Mouse (Mus musculus): Measurements from ENCODE around the gene Peg10. TPM values are rescaled to one million over a fixed set of nuclear protein-coding genes. Genes with fewer than 3 reads are reported as not detected.

The Peg10 gene
- 5.7 TPM in 2 replicates for polyA plus RNA-seq (2012; rRNA removed)

DNA sequence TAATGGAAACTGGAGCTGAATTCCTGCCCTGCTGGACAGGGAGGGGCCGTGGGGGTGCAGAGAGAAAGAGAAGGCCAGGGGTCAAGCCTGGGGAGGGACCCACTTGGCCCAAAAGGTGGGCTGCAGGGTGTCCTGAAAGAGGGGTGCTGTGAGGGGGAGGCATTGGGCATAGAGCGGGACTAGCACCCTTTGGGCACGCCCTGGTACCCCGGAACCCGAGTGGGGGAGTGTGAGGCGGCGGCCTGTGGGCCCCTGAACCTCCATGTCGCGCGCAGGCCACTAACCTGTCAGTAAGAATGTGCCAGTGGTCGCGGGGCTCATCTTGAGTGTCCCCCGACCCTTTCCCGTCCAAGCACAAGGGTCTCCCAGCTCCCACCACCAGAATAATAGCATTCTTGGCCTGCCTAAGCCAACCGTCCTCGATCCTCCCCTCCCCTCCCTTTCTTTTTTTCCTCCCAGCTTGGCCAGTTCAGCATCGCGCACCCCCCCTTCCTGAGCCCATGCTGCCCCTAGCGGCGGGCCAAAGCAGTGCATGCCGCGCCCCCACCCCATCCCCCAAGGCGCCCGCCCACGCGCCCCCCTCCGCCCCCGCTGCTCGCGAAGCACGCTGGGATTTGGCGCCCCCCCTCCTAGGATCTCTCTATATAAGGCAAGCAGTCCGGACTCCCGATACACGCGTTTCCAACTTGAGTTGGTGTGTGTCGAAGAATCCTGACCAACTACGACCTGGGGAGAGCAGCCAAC lies at the start of gene Peg10, which contains the start of gene Sgce:
TSS of gene Peg10 (plus strand) at position 611 of the 744 bp plus-strand sequence.
TSS of gene Sgce (minus strand) at position 512 of the 744 bp plus-strand sequence.
- peak within 1 kb of the TSS; percentile 83 for H3K4me3 ChIP-seq (ENCODE audit: insufficient read depth, low read length)
- TF ChIP-seq CTCF (IDR thresholded peaks at IDR 0.05; ENCODE audit: extremely low read depth, insufficient read depth, low read length), result peak; percentile 41
- TF ChIP-seq POLR2A (IDR thresholded peaks at IDR 0.05; ENCODE audit: extremely low read depth, insufficient read depth, low read length), result peak; percentile 27; the same call in 1 of the 2 replicates
- H3K4me1 ChIP-seq (ENCODE audit: control insufficient read depth, insufficient read depth, low read length), result no peaks in the 10 kb centered on the region
- H3K27ac ChIP-seq (ENCODE audit: insufficient read depth, low read length), result peak within 1 kb of the TSS; percentile 90

DNA sequence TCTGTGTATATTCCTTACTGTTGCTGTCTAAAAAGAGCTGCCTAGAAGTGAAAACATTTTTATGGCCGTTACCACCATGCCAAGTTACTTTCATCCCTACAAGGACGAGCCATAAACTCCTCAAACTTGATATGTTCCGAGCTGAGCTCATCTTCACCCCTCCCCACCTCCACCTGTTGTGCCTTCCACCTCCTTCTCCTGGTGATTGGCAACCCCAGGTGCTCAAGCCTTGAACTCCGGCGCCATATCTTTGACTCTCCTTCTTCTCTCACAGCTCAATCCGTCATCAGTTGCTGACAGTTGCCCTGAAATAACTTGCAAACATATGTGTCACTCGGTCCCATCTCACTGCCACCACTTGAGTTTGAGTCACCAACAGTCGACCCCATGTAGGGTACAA lies 45.5 kb upstream of the Peg10 start:
- Histone ChIP-seq H3K4me1 (ENCODE audit: control insufficient read depth, insufficient read depth, low read length) (no peaks in the 10 kb centered on the region), H3K4me3 (ENCODE audit: insufficient read depth, low read length) (no peak overlapping the region), H3K27ac (ENCODE audit: insufficient read depth, low read length) (no peak overlapping the region)
- no peak for TF ChIP-seq CTCF (IDR thresholded peaks at IDR 0.05; ENCODE audit: extremely low read depth, insufficient read depth, low read length)
- no peak for TF ChIP-seq POLR2A (IDR thresholded peaks at IDR 0.05; ENCODE audit: extremely low read depth, insufficient read depth, low read length)

DNA sequence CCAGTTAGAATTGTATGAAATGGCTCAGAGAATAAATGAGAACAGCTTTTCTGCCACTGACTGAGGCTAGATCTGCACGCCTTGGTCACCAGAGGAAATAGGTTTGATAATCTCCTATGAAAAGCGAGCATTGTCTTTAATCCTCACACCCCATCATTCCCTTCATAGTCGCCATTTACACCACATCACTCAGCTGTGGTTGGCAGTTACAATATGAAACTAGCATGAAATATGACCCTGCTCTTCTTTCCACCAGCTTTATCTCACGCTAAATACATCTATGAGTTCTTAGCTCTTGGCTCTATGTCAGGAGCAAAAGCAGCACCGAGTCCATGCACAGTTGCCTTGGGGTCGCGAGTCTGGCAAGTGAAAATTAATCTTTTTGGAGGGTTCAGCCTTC lies 43.2 kb upstream of the Peg10 start:
- Histone ChIP-seq H3K4me3 (ENCODE audit: insufficient read depth, low read length) (no peak overlapping the region), H3K27ac (ENCODE audit: insufficient read depth, low read length) (no peak overlapping the region), H3K4me1 (ENCODE audit: control insufficient read depth, insufficient read depth, low read length) (no peaks in the 10 kb centered on the region)
- TF ChIP-seq POLR2A (IDR thresholded peaks at IDR 0.05; ENCODE audit: extremely low read depth, insufficient read depth, low read length), result no peak
- no peak for TF ChIP-seq CTCF (IDR thresholded peaks at IDR 0.05; ENCODE audit: extremely low read depth, insufficient read depth, low read length)

DNA sequence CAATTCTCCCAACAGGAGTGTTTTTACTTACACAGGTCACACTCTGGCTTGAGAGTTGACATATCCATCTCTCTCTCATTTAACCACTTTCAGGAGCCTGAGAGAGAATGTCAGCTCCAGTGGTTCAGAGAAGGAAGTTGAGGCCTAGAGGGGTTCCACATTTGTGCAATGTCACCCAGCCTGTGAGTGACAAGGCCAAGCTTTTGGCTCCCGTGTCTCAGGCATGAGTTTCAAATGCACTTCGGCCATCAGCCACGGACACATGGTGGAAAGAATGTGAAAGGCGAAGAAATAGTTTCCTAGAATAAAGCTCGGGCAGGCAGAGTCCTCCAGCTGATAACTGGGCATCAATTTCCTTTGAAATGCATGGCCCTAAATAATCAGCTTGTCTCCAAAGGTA lies 40.7 kb upstream of the Peg10 start:
- H3K4me3 ChIP-seq (ENCODE audit: insufficient read depth, low read length), result no peak overlapping the region
- no peaks in the 10 kb centered on the region for H3K4me1 ChIP-seq (ENCODE audit: control insufficient read depth, insufficient read depth, low read length)
- TF ChIP-seq POLR2A (IDR thresholded peaks at IDR 0.05; ENCODE audit: extremely low read depth, insufficient read depth, low read length) (no peak), CTCF (IDR thresholded peaks at IDR 0.05; ENCODE audit: extremely low read depth, insufficient read depth, low read length) (no peak)
- no peak overlapping the region for H3K27ac ChIP-seq (ENCODE audit: insufficient read depth, low read length)

DNA sequence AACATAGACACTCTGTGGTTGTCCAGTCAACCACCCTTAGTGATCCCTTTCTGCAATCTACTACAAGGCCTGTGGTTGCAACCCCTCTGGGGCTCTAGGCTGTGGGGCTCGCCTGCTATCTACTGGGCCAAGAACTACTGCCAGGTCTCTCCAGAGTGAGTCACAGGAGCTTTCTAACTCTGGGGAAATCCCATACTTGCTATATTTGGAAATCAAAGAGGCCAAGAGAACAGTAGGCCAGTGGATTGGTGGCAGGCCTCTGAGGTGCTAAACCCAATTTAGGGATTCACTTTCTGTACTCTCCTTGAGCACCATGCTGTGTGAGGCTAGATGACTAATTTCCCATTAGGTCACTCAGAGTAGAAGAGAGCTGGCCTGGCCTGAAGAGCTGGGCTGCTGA lies 38.1 kb upstream of the Peg10 start:
- Histone ChIP-seq H3K4me1 (ENCODE audit: control insufficient read depth, insufficient read depth, low read length) (no peaks in the 10 kb centered on the region), H3K27ac (ENCODE audit: insufficient read depth, low read length) (no peak overlapping the region), H3K4me3 (ENCODE audit: insufficient read depth, low read length) (no peak overlapping the region)
- TF ChIP-seq POLR2A (IDR thresholded peaks at IDR 0.05; ENCODE audit: extremely low read depth, insufficient read depth, low read length) (no peak), CTCF (IDR thresholded peaks at IDR 0.05; ENCODE audit: extremely low read depth, insufficient read depth, low read length) (no peak)

DNA sequence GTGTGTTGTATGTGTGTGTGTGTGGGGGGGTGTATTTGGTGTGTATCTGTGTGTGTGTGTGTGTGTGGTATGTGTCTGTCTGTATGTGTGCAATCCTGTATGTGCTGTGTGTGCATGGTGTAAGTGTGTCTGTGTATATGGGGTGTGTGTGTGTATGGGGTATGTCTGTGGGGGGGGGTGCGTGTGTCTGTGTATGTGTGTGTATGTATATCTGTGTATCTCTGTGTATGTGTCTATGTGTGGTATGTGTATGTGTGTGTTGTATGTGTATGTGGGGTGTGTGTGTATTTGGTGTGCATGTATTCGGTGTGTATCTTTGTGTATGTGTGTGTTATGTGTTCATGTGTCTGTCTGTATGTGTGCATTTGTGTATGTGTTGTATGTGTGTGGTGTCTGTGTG lies 30.9 kb upstream of the Peg10 start:
- Histone ChIP-seq H3K27ac (ENCODE audit: insufficient read depth, low read length) (no peak overlapping the region), H3K4me1 (ENCODE audit: control insufficient read depth, insufficient read depth, low read length) (no peaks in the 10 kb centered on the region), H3K4me3 (ENCODE audit: insufficient read depth, low read length) (no peak overlapping the region)
- TF ChIP-seq POLR2A (IDR thresholded peaks at IDR 0.05; ENCODE audit: extremely low read depth, insufficient read depth, low read length), result no peak
- TF ChIP-seq CTCF (IDR thresholded peaks at IDR 0.05; ENCODE audit: extremely low read depth, insufficient read depth, low read length), result no peak

DNA sequence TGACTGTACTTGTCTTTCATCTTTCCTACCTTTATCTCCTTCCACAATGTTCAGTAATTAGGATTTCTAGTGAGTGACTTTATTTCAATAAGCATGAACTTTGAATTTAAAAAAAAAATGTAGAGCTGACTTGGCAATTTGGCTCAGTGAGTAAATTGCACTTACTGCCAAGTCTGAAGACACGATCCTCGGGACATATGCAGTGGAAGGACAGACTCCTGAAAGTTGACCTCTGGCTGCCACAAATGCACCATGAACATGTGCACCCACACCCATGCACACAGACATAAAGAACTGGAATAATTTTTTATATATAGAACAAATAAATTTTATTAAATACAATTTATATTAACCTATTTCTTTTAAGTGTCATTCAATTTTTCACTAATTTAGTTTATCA lies 29.8 kb upstream of the Peg10 start:
- Histone ChIP-seq H3K4me1 (ENCODE audit: control insufficient read depth, insufficient read depth, low read length) (no peaks in the 10 kb centered on the region), H3K4me3 (ENCODE audit: insufficient read depth, low read length) (no peak overlapping the region), H3K27ac (ENCODE audit: insufficient read depth, low read length) (no peak overlapping the region)
- no peak for TF ChIP-seq CTCF (IDR thresholded peaks at IDR 0.05; ENCODE audit: extremely low read depth, insufficient read depth, low read length)
- TF ChIP-seq POLR2A (IDR thresholded peaks at IDR 0.05; ENCODE audit: extremely low read depth, insufficient read depth, low read length), result no peak

DNA sequence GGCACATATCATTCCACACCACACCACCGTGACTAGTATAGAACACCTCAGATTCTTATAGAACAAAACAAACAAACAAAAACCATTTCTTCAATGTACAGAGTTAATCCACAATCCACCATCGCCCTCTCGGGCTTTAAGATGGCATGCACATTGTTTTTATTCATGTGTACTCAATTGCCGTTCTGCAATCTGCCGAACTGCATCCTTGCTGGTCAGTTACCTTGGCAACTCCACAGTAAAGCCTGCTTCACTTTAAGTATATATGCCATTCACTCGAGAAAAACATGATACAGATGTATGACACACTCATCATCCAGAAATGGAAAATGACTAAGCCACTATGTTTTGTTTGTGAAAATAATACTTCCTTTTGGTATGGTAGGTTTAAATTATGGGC lies 25.0 kb upstream of the Peg10 start:
- TF ChIP-seq POLR2A (IDR thresholded peaks at IDR 0.05; ENCODE audit: extremely low read depth, insufficient read depth, low read length) (no peak), CTCF (IDR thresholded peaks at IDR 0.05; ENCODE audit: extremely low read depth, insufficient read depth, low read length) (no peak)
- Histone ChIP-seq H3K4me3 (ENCODE audit: insufficient read depth, low read length) (no peak overlapping the region), H3K27ac (ENCODE audit: insufficient read depth, low read length) (no peak overlapping the region), H3K4me1 (ENCODE audit: control insufficient read depth, insufficient read depth, low read length) (no peaks in the 10 kb centered on the region)

DNA sequence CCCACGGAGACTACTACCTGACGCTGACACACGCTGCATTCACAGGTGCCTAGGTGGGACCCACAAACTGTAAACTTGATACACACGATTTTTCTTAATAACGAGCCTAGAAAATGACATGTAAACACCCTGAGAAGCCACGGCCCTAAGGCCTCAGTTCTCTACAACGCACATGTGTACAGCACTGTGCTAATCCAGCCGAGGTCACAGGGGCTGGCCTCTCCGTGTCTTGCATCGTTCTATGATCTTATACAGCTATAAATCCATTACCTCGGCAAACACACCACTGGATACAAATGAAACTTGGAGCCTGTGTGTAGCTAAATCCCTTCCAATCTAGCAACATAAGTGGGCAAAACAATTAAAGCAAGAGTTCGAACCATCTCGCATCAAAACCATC lies 24.4 kb upstream of the Peg10 start:
- H3K4me3 ChIP-seq (ENCODE audit: insufficient read depth, low read length), result no peak overlapping the region
- H3K27ac ChIP-seq (ENCODE audit: insufficient read depth, low read length), result no peak overlapping the region
- TF ChIP-seq POLR2A (IDR thresholded peaks at IDR 0.05; ENCODE audit: extremely low read depth, insufficient read depth, low read length) (no peak), CTCF (IDR thresholded peaks at IDR 0.05; ENCODE audit: extremely low read depth, insufficient read depth, low read length) (no peak)
- no peaks in the 10 kb centered on the region for H3K4me1 ChIP-seq (ENCODE audit: control insufficient read depth, insufficient read depth, low read length)

Measured in cortical plate, adult 2 months (tissue).